ENCODE assay signal across 20 mouse cellular contexts in the genomic region with DNA sequence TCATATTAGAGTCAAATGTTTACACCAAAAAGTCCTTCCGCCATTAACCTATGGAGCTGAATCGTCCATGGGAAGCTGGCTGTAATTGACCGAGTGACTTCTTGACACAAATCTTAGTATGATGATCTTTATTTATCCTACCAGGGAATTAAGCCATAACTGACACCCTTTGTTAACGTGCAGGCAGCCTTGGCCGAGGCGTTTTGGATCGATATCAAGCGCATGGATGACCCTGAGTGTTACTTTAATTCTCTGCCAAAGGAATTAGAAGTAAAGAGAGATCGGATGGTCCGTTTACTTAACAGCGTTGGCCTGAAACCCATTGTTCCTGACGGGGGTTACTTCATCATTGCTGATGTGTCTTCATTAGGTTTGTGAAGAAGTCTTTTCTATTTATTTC. TPM values are rescaled to one million over a fixed set of nuclear protein-coding genes. Genes with fewer than 3 reads are reported as not detected.
DNase-seq lines count a peak whose midpoint lies in the region; ATAC-seq and TF ChIP-seq lines count a peak whose summit lies in the region.
"Had no signal": no experiment of that assay in that cellular context is flagged by ENCODE, and none has a peak within 500 bp of the region (broad histone marks: within the 10 kb centered on the region; RNA-seq: fewer than 3 reads in every experiment).

No protein-coding gene starts in this region.

- peak; percentile 32 for DNase-seq in adrenal gland, postnatal 14 days
- no peak for DNase-seq in adrenal gland, postnatal 4 days (ENCODE audit: low spot score in 2 of 2)
- peak; percentile 58 for DNase-seq in lung, embryonic 14.5 days
- no peak for DNase-seq in lung, adult 18-20 months
- DNase-seq in lung, postnatal 10 days = peak; percentile 39
- DNase-seq in lung, postnatal 4 days = peak; percentile 12 to 33
- DNase-seq: cerebellum, adult 11-12 months; cerebellum, adult 9-10 months; cerebellum, postnatal 36 days; gastrocnemius, postnatal 10 days; heart, adult 2 months had no signal

- peaks cover 5% of the 10 kb centered on the region; the same call in 1 of the 2 replicates for H3K4me1 ChIP-seq in lung, embryonic 14.5 days (ENCODE audit: insufficient read depth)
- H3K4me1 ChIP-seq: embryonic facial prominence, embryonic 13.5 days; forebrain, embryonic 12.5 days; heart, embryonic 12.5 days; hindbrain, embryonic 10.5 days had no signal

- no peaks in the 10 kb centered on the region for H3K36me3 ChIP-seq in lung, embryonic 14.5 days (ENCODE audit: insufficient read depth)
- H3K36me3 ChIP-seq: forebrain, embryonic 12.5 days; hindbrain, embryonic 10.5 days had no signal

- no peak for TF ChIP-seq CTCF in lung, embryonic 14.5 days (IDR thresholded peaks at IDR 0.05; ENCODE audit: low read depth)

- no peak overlapping the region for H3K4me2 ChIP-seq in lung, embryonic 14.5 days
- H3K4me2 ChIP-seq: embryonic facial prominence, embryonic 13.5 days; forebrain, embryonic 12.5 days; heart, embryonic 12.5 days; hindbrain, embryonic 14.5 days had no signal

- WGBS in lung, embryonic 14.5 days = 47% methylated on average over 12 of the region's 12 CpGs

- peak; percentile 49; the same call in 1 of the 2 replicates for ATAC-seq in lung, embryonic 14.5 days (ENCODE audit: insufficient read depth)
- ATAC-seq: activated CD4-positive, CD25-positive, alpha-beta regulatory T cell, adult 4 months; forebrain, embryonic 16.5 days; Patski had no signal

- H3K27me3 ChIP-seq in lung, embryonic 14.5 days (ENCODE audit: insufficient read depth, low read length) = no peaks in the 10 kb centered on the region
- H3K27me3 ChIP-seq: CH12.LX; embryonic facial prominence, embryonic 13.5 days; forebrain, embryonic 12.5 days; heart, embryonic 12.5 days; Patski had no signal

- no peak overlapping the region for H3K4me3 ChIP-seq in lung, embryonic 14.5 days (ENCODE audit: low read depth, low read length)
- H3K4me3 ChIP-seq: embryonic facial prominence, embryonic 13.5 days; forebrain, embryonic 12.5 days; heart, adult 2 months; heart, embryonic 12.5 days; hindbrain, embryonic 10.5 days had no signal

- H3K9ac ChIP-seq in lung, embryonic 14.5 days = no peak overlapping the region
- H3K9ac ChIP-seq: embryonic facial prominence, embryonic 13.5 days; forebrain, embryonic 12.5 days; heart, embryonic 12.5 days; hindbrain, embryonic 14.5 days had no signal

- no peak overlapping the region for H3K27ac ChIP-seq in lung, embryonic 14.5 days (ENCODE audit: low read depth)
- H3K27ac ChIP-seq: embryonic facial prominence, embryonic 13.5 days; forebrain, embryonic 12.5 days; heart, adult 2 months; hindbrain, embryonic 10.5 days; hindbrain, embryonic 14.5 days had no signal

- no peaks in the 10 kb centered on the region for H3K9me3 ChIP-seq in lung, embryonic 14.5 days (ENCODE audit: low read depth, low read length)
- H3K9me3 ChIP-seq: embryonic facial prominence, embryonic 13.5 days; forebrain, embryonic 12.5 days; heart, embryonic 12.5 days; hindbrain, embryonic 10.5 days had no signal

RNA-seq across cellular contexts. Expression of gene Gtf2b, which starts 30.6 kb away (rescaled TPM):
- 57.3 and 57.5 TPM in 2 replicates for total RNA-seq in adrenal gland, postnatal 14 days (2021)
- total RNA-seq in adrenal gland, postnatal 4 days (2021) = 10 to 100 TPM; 63.9 to 69.3 TPM
- 81.7 and 85.3 TPM in 2 replicates for polyA plus RNA-seq in lung, embryonic 14.5 days (2014; fragmentation: Nextera tagmentation; extraction: Ambion mirVana)

RNA-seq across cellular contexts. Expression of gene Kyat3, which starts 33.4 kb away (rescaled TPM):
- total RNA-seq in adrenal gland, postnatal 14 days (2021) = 32.6 and 41.8 TPM in 2 replicates
- total RNA-seq in adrenal gland, postnatal 4 days (2021) = 10 to 100 TPM; 12.8 to 38.7 TPM
- polyA plus RNA-seq in lung, embryonic 14.5 days (2014; fragmentation: Nextera tagmentation; extraction: Ambion mirVana) = 17.6 and 17.8 TPM in 2 replicates

Comparison
In these comparisons a context has a peak if more than half of its experiments do, and no peak if none do; other contexts are left out.
1. DNase-seq: peak in adrenal gland, postnatal 14 days (single experiment), lung, embryonic 14.5 days (single experiment), lung, postnatal 10 days (single experiment) and lung, postnatal 4 days (2 of 2); none in adrenal gland, postnatal 4 days (0 of 2) and lung, adult 18-20 months (0 of 2).